Mouse (Mus musculus): ENCODE results near the gene Bik.

Gene Bik

GRCm38 (mm10) chr15:83547144-83547543 lies 20.5 kb downstream of the Bik start:
- no peak for DNase-seq (ENCODE audit: low read depth, low spot score)

GRCm38 (mm10) chr15:83550137-83550536 lies 23.5 kb downstream of the Bik start:
- no peak for DNase-seq (ENCODE audit: low read depth, low spot score)

- peak; percentile 35 for DNase-seq (ENCODE audit: low read depth, low spot score)
Observed at GRCm38 (mm10) chr15:83553831-83554230, 27.2 kb downstream of the Bik start.

GRCm38 (mm10) chr15:83555161-83555974 lies 28.7 kb downstream of the Bik start:
- DNase-seq (ENCODE audit: low read depth, low spot score) = peak; percentile 93

GRCm38 (mm10) chr15:83560941-83561477 lies 34.3 kb downstream of the Bik start:
- no peak for DNase-seq (ENCODE audit: low read depth, low spot score)

GRCm38 (mm10) chr15:83562626-83563270 lies 36.1 kb downstream of the Bik start:
- DNase-seq (ENCODE audit: low read depth, low spot score) = peak; percentile 79

- no peak for DNase-seq (ENCODE audit: low read depth, low spot score)
Observed at GRCm38 (mm10) chr15:83563327-83563856, 36.7 kb downstream of the Bik start, which contains the start of the genes Tspo and Mcat. Gene Tspo (plus strand): TSS chr15:83563592. Gene Mcat (minus strand): TSS chr15:83563787.

- peak; percentile 60 for DNase-seq (ENCODE audit: low read depth, low spot score)
Observed at GRCm38 (mm10) chr15:83563857-83564651, 37.4 kb downstream of the Bik start.

GRCm38 (mm10) chr15:83565434-83565833 lies 38.8 kb downstream of the Bik start:
- no peak for DNase-seq (ENCODE audit: low read depth, low spot score)

- no peak for DNase-seq (ENCODE audit: low read depth, low spot score)
Observed at GRCm38 (mm10) chr15:83566006-83566405, 39.3 kb downstream of the Bik start.

GRCm38 (mm10) chr15:83567728-83568127 lies 41.1 kb downstream of the Bik start:
- DNase-seq (ENCODE audit: low read depth, low spot score) = no peak

GRCm38 (mm10) chr15:83568544-83568943 lies 41.9 kb downstream of the Bik start:
- DNase-seq (ENCODE audit: low read depth, low spot score) = no peak

GRCm38 (mm10) chr15:83569682-83570081 lies 43.0 kb downstream of the Bik start:
- DNase-seq (ENCODE audit: low read depth, low spot score) = peak; percentile 85

- peak; percentile 59 for DNase-seq (ENCODE audit: low read depth, low spot score)
Observed at GRCm38 (mm10) chr15:83570641-83571040, 44.0 kb downstream of the Bik start.

- no peak for DNase-seq (ENCODE audit: low read depth, low spot score)
Observed at GRCm38 (mm10) chr15:83571636-83572035, 45.0 kb downstream of the Bik start.

GRCm38 (mm10) chr15:83572132-83572531 lies 45.5 kb downstream of the Bik start:
- DNase-seq (ENCODE audit: low read depth, low spot score) = no peak

GRCm38 (mm10) chr15:83573606-83574005 lies 46.9 kb downstream of the Bik start:
- DNase-seq (ENCODE audit: low read depth, low spot score) = no peak

- no peak for DNase-seq (ENCODE audit: low read depth, low spot score)
Observed at GRCm38 (mm10) chr15:83574731-83575351, 48.2 kb downstream of the Bik start.

- DNase-seq (ENCODE audit: low read depth, low spot score) = no peak
Observed at GRCm38 (mm10) chr15:83575543-83575942, 48.9 kb downstream of the Bik start.

GRCm38 (mm10) chr15:83576651-83577050 lies 50.0 kb downstream of the Bik start:
- DNase-seq (ENCODE audit: low read depth, low spot score) = peak; percentile 84

- no peak for DNase-seq (ENCODE audit: low read depth, low spot score)
Observed at GRCm38 (mm10) chr15:83582931-83583330, 56.3 kb downstream of the Bik start.

Measured in ZHBTc4 (cell line).